Mouse (Mus musculus): ENCODE measurements at regions not wholly inside any gene's neighbourhood (a gene's known extent, or its start where the extent isn't known, plus 50 kb on each side); places are given as distances from the start of the nearest gene placed in this dataset.

GRCm38 (mm10) chr8:27837903-27838302 lies 390.4 kb downstream of the Poteg start:
- ATAC-seq, result peak; percentile 67
- Histone ChIP-seq H3K4me3 (replicated peaks) (no peak overlapping the region), H3K9ac (replicated peaks) (no peak overlapping the region), H3K9me3 (no peaks in the 10 kb centered on the region), H3K27me3 (no peaks in the 10 kb centered on the region), H3K27ac (peak overlapping the region; percentile 4; the same call in 1 of the 2 replicates), H3K4me2 (replicated peaks) (no peak overlapping the region), H3K4me1 (replicated peaks) (no peaks in the 10 kb centered on the region), H3K36me3 (no peaks in the 10 kb centered on the region)
- 33% methylated on average over 1 of the region's 1 CpGs for WGBS

- Histone ChIP-seq H3K4me1 (replicated peaks) (no peaks in the 10 kb centered on the region), H3K4me2 (replicated peaks) (no peak overlapping the region), H3K9ac (replicated peaks) (no peak overlapping the region), H3K36me3 (no peaks in the 10 kb centered on the region), H3K4me3 (replicated peaks) (no peak overlapping the region), H3K27me3 (no peaks in the 10 kb centered on the region), H3K9me3 (no peaks in the 10 kb centered on the region), H3K27ac (no peak overlapping the region)
- no peak for ATAC-seq
- 54% methylated on average over 1 of the region's 1 CpGs for WGBS
Measured at GRCm38 (mm10) chr8:27866468-27866995, 419.1 kb downstream of the Poteg start.

- no peaks in the 10 kb centered on the region for H3K9me3 ChIP-seq
- no peaks in the 10 kb centered on the region for H3K27me3 ChIP-seq
- H3K4me1 ChIP-seq (replicated peaks), result no peaks in the 10 kb centered on the region
- no peak overlapping the region for H3K4me3 ChIP-seq (replicated peaks)
- WGBS, result 92% methylated on average over 7 of the region's 7 CpGs
- ATAC-seq, result no peak
- H3K4me2 ChIP-seq (replicated peaks), result no peak overlapping the region
- H3K36me3 ChIP-seq, result no peaks in the 10 kb centered on the region
- no peak overlapping the region for H3K9ac ChIP-seq (replicated peaks)
- H3K27ac ChIP-seq, result no peak overlapping the region
Measured at GRCm38 (mm10) chr8:27868591-27868990, 421.1 kb downstream of the Poteg start.

GRCm38 (mm10) chr8:27877691-27878264 lies 430.3 kb downstream of the Poteg start:
- ATAC-seq, result no peak
- Histone ChIP-seq H3K27me3 (no peaks in the 10 kb centered on the region), H3K36me3 (no peaks in the 10 kb centered on the region), H3K4me1 (replicated peaks) (0 out of 2 replicates have a peak, but pooled peaks cover 2% of the 10 kb centered on the region), H3K27ac (no peak overlapping the region), H3K9ac (replicated peaks) (no peak overlapping the region), H3K4me3 (replicated peaks) (no peak overlapping the region), H3K9me3 (no peaks in the 10 kb centered on the region), H3K4me2 (replicated peaks) (no peak overlapping the region)

GRCm38 (mm10) chr8:27889292-27889691 lies 441.8 kb downstream of the Poteg start:
- H3K4me2 ChIP-seq (replicated peaks), result no peak overlapping the region
- no peak for ATAC-seq
- H3K36me3 ChIP-seq, result no peaks in the 10 kb centered on the region
- no peaks in the 10 kb centered on the region for H3K4me1 ChIP-seq (replicated peaks)
- no peak overlapping the region for H3K27ac ChIP-seq
- no peaks in the 10 kb centered on the region for H3K27me3 ChIP-seq
- H3K9me3 ChIP-seq, result no peaks in the 10 kb centered on the region
- H3K4me3 ChIP-seq (replicated peaks), result no peak overlapping the region
- H3K9ac ChIP-seq (replicated peaks), result no peak overlapping the region
- 76% methylated on average over 6 of the region's 6 CpGs for WGBS

GRCm38 (mm10) chr8:27894325-27894724 lies 446.9 kb downstream of the Poteg start:
- WGBS, result 78% methylated on average over 6 of the region's 6 CpGs
- no peaks in the 10 kb centered on the region for H3K27me3 ChIP-seq
- no peak overlapping the region for H3K27ac ChIP-seq
- no peaks in the 10 kb centered on the region for H3K4me1 ChIP-seq (replicated peaks)
- no peak overlapping the region for H3K9ac ChIP-seq (replicated peaks)
- H3K4me2 ChIP-seq (replicated peaks), result no peak overlapping the region
- no peak overlapping the region for H3K4me3 ChIP-seq (replicated peaks)
- no peaks in the 10 kb centered on the region for H3K9me3 ChIP-seq
- H3K36me3 ChIP-seq, result no peaks in the 10 kb centered on the region
- no peak for ATAC-seq

GRCm38 (mm10) chr8:27900115-27900514 lies 452.6 kb downstream of the Poteg start:
- WGBS, result 88% methylated on average over 2 of the region's 2 CpGs

GRCm38 (mm10) chr8:27903796-27904195 lies 456.3 kb downstream of the Poteg start:
- Histone ChIP-seq H3K4me1 (replicated peaks) (peaks cover 8% of the 10 kb centered on the region; the same call in 1 of the 2 replicates), H3K27me3 (no peaks in the 10 kb centered on the region), H3K36me3 (no peaks in the 10 kb centered on the region), H3K9ac (replicated peaks) (no peak overlapping the region), H3K27ac (no peak overlapping the region), H3K9me3 (no peaks in the 10 kb centered on the region), H3K4me3 (replicated peaks) (no peak overlapping the region), H3K4me2 (replicated peaks) (no peak overlapping the region)
- no peak for ATAC-seq
- WGBS, result 13% methylated on average over 2 of the region's 2 CpGs

More at GRCm38 (mm10) chr8:27900115-27900514, 452.6 kb downstream of the Poteg start:
- H3K9ac ChIP-seq (replicated peaks), result no peak overlapping the region
- no peaks in the 10 kb centered on the region for H3K36me3 ChIP-seq
- no peaks in the 10 kb centered on the region for H3K9me3 ChIP-seq
- no peak overlapping the region for H3K4me2 ChIP-seq (replicated peaks)
- no peak overlapping the region for H3K27ac ChIP-seq
- H3K4me3 ChIP-seq (replicated peaks), result no peak overlapping the region
- peaks cover 8% of the 10 kb centered on the region; the same call in 1 of the 2 replicates for H3K4me1 ChIP-seq (replicated peaks)
- no peak for ATAC-seq
- no peaks in the 10 kb centered on the region for H3K27me3 ChIP-seq

GRCm38 (mm10) chr8:27909347-27909945 lies 462.0 kb downstream of the Poteg start:
- H3K4me1 ChIP-seq (replicated peaks), result no peaks in the 10 kb centered on the region
- 56% methylated on average over 2 of the region's 2 CpGs for WGBS
- no peak overlapping the region for H3K9ac ChIP-seq (replicated peaks)
- H3K9me3 ChIP-seq, result no peaks in the 10 kb centered on the region
- H3K27ac ChIP-seq, result no peak overlapping the region
- H3K36me3 ChIP-seq, result no peaks in the 10 kb centered on the region
- no peak overlapping the region for H3K4me2 ChIP-seq (replicated peaks)
- no peak for ATAC-seq
- H3K4me3 ChIP-seq (replicated peaks), result no peak overlapping the region
- no peaks in the 10 kb centered on the region for H3K27me3 ChIP-seq

GRCm38 (mm10) chr8:27938559-27939492 lies 491.4 kb downstream of the Poteg start:
- H3K4me1 ChIP-seq (replicated peaks), result peaks cover 6% of the 10 kb centered on the region
- no peaks in the 10 kb centered on the region for H3K36me3 ChIP-seq
- no peaks in the 10 kb centered on the region for H3K27me3 ChIP-seq
- H3K4me2 ChIP-seq (replicated peaks), result no peak overlapping the region
- 39% methylated on average over 12 of the region's 12 CpGs for WGBS
- no peak overlapping the region for H3K4me3 ChIP-seq (replicated peaks)
- no peak overlapping the region for H3K27ac ChIP-seq
- ATAC-seq, result peak; percentile 48; the same call in 1 of the 2 replicates
- H3K9ac ChIP-seq (replicated peaks), result no peak overlapping the region
- H3K9me3 ChIP-seq, result no peaks in the 10 kb centered on the region

GRCm38 (mm10) chr8:27955000-27955399 lies 507.5 kb downstream of the Poteg start:
- Histone ChIP-seq H3K9me3 (0 out of 2 replicates have a peak, but pooled peaks cover 2% of the 10 kb centered on the region), H3K4me3 (replicated peaks) (no peak overlapping the region), H3K4me1 (replicated peaks) (no peaks in the 10 kb centered on the region), H3K36me3 (no peaks in the 10 kb centered on the region), H3K27me3 (no peaks in the 10 kb centered on the region), H3K4me2 (replicated peaks) (no peak overlapping the region), H3K27ac (no peak overlapping the region), H3K9ac (replicated peaks) (no peak overlapping the region)
- no peak for ATAC-seq

GRCm38 (mm10) chr8:27980920-27981319 lies 533.5 kb downstream of the Poteg start:
- H3K4me1 ChIP-seq (replicated peaks), result no peaks in the 10 kb centered on the region

More at GRCm38 (mm10) chr8:27980920-27981319, 533.5 kb downstream of the Poteg start:
- H3K27ac ChIP-seq, result no peak overlapping the region
- 11% methylated on average over 3 of the region's 3 CpGs for WGBS
- ATAC-seq, result no peak
- H3K9ac ChIP-seq (replicated peaks), result no peak overlapping the region
- H3K36me3 ChIP-seq, result no peaks in the 10 kb centered on the region
- no peaks in the 10 kb centered on the region for H3K9me3 ChIP-seq
- H3K4me3 ChIP-seq (replicated peaks), result no peak overlapping the region
- H3K4me2 ChIP-seq (replicated peaks), result no peak overlapping the region
- H3K27me3 ChIP-seq, result no peaks in the 10 kb centered on the region

Data from midbrain, embryonic 13.5 days (tissue).